Mouse (Mus musculus) layer of hippocampus, postnatal 10 days (tissue): ENCODE measurements around the gene Pip5k1c. TPM values are rescaled to one million over a fixed set of nuclear protein-coding genes. Genes with fewer than 3 reads are reported as not detected.
A peak's percentile ranks its signal among the peaks of the same experiment; 100 is the strongest.

Experiments
- DNase-seq, 2 experiments: peaks; one replicate each; pipeline ENCODE4 v3.0.0; 2021; ENCODE audit warnings: low spot score in 2 of 2
- total RNA-seq, 2 experiments: library from RNA; stranded (reverse); gene quantifications; 2 replicates each; pipeline ENCODE4 v1.2.3; 2021

Gene Pip5k1c
- total RNA-seq, 2 experiments from 2014 or later = 305 to 311 TPM

- no peak for DNase-seq
These were observed 51.8 kb downstream of the Pip5k1c start for GRCm38 (mm10) chr10:81344421-81345161.

GRCm38 (mm10) chr10:81345162-81345534, 52.4 kb downstream of the Pip5k1c start:
- no peak for DNase-seq

DNA sequence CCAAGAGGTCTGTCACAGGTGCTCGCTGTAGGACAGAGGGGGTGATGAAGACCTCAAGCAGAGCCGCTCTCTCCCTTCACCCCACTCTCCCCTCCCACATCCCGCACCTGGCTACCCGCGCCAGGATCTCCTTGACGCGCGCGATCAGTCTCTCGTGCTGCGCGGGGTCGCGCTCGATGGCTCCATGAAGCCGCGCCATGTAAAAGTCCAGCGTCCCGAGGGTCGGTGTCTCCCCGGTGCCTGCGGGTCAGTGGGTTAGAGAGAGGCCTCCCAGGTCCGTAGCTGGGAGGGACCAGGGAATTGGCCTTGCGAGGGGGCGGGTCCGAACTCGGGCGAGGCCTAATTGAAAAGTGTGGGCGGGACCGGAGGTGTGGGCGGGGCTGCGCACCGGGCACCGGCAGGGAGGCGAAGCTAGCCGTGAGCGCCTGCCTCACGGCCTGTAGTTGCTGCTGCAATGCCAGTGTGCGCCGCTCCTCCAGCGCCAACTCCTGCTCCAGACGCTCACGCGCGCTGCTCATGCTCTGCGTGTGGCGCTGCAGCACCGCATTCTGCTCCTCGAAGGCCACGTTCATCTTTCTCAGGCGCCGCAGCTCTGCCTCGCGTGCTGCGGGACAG, 53.8 kb downstream of the Pip5k1c start:
- DNase-seq = no peak

- no peak for DNase-seq
These were observed 56.4 kb downstream of the Pip5k1c start for GRCm38 (mm10) chr10:81349146-81349545.

GRCm38 (mm10) chr10:81349961-81350350, 57.2 kb downstream of the Pip5k1c start:
- no peak for DNase-seq

GRCm38 (mm10) chr10:81350351-81351063, 57.7 kb downstream of the Pip5k1c start, which contains the start of gene Hmg20b:
Gene Hmg20b (minus strand): TSS chr10:81350480.
- peak; percentile 99 to 100 for DNase-seq

DNA sequence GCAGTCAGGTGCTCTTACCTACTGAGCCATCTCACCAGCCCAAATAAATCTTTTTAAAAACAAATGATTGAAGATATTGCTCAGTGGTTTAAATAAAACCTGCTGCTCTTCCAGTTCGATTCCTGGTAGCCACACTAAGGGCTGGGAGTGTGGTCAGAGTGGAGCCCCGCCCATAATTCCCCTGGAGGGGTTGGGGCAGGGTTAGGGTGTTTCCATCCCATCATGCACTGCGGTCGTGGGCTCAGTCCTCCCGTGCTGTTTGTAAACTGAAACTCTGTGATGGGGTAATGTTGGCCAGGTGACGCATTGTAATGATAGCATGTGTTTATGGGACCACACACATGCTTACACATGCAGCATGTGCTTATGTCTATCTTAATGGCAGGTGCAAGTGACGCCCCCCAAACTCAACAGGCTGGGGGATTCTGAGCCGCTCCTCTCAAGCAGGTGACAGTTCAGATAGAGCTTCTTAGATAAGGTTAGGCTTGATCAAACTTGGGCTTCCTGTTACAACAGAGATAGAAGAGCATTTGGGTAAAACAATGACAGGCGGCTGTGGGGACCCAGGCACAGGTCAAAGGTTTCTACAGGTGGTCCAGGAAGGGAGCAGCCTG, 59.0 kb downstream of the Pip5k1c start:
- no peak for DNase-seq

DNA sequence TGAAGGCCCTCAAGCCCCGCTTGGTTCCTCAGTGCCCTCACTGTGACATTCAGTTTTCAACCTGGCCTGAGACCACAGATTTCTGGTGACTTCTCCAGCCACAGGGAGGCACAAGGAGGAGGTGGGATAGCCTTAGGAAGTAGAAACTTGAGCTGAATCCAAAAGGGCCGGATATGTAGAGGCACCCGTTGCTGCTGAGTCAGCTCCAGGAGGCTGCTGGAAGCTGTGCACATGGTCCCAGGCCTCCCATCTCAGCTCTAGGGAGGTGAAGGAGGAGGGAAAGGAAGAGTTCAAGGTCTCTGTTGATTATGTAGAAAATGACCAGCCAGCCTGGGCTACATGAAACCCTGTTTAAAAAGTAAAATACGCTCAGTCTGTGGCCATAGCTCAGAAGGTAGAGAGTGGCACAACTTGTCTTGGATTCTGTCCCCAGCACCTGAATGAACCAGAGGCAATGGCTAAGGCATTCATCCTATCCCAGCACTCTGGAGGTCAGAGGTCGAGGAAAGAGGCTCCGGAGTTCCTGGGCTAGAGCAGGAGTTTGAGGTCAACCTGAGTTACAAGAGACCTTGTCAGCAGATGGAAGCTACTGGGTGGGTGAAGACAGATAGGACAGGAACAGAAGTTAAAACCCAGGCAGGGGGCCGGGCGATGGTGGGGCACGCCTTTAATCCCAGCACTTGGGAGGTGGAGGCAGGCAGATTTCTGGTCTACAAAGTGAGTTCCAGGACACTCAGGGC, 62.1 kb downstream of the Pip5k1c start:
- DNase-seq = no peak

- no peak for DNase-seq
These were observed 62.8 kb downstream of the Pip5k1c start for GRCm38 (mm10) chr10:81355533-81355932.

DNA sequence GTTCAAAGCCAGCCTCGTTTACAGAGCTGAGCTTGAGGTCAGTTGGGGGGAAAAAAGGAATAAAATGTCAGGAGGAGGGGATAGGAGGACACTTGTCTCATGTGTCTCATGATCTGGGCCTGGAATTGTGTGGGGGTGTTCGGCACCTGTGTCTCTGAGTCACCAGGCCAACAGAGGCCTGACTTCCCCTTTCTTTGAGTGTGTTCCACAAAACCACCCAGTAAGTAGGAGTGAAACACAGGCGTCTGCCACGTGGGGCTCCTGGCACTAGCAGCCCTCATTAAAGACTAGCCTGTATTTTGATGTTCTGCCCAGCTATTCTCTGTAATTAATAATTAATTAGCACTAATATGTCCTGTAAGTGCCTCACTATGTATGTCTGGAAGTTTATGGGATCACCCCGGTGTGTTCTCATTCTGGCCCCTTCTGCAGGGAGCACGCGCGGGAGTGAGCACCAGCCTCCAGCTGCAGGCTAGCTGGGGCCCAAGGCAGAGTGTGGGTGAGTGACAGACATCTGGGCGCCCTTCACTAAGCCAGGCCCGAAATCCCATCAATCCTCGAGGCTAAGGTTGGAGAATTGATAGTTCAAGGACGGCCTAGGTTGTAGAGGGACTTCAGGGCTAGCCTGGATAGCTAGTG, 63.7 kb downstream of the Pip5k1c start:
- no peak for DNase-seq

DNA sequence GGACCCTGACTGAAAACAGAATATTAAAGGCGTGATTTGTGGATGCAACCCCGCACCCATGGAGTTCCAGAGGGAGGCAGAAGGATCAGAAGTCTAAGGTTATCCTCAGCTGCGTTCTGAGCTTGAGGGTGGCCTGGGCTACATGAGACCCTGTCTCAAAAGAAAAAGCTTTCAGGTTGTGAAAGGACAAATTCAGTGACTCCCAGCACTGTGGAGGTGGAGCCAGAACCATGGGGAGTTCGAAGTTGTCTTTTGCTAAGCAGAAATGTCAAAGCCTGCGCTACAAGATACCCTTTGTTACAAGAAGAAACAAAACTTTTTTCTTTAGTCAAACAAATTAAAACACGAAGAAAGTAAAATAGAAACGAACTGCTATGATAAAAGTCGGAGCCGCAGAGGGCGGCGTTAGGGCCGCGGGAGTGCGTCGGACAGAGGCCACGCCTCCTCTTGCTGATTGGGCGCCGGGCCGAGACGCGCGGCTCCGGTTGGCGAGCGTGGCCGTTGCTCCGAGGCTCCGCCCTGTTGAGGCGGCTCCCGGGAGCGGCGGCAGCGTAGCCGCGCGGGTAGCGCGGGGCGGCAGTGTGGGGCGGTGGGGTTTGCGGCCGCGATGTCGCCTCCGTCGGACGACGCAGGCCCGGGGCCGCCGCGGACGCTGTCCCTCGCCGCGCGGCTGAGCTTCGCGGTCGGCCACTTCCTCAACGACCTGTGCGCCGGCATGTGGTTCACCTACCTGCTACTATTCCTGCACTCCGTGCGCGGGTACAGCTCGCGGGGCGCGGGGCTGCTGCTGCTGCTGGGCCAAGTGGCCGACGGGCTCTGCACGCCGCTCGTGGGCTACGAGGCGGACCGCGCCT, 64.5 kb downstream of the Pip5k1c start, which contains the start of gene Mfsd12:
Mfsd12 (plus strand) TSS at position 501 of the 854 bp plus-strand sequence.
- peak; percentile 91 to 95 for DNase-seq

DNA sequence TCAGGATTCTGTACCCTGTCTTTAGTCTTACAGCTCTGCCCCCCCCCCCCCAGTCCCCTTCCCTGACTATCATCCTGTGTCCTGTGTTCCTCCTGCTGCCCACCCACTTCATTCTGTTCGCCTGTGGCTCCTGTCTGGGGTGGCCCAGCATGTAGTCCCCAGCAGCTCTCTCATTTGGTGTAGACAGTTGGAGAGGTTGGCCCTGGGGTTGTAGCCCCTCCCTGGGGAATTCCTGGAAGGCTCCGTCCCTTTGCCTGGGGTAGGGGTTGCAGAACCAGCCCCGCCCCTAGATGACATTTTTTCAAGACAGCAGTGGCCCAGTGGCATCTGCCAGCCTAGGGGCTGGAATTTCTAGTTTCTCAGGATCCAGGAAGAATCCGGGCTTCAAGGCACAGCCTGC, 65.4 kb downstream of the Pip5k1c start:
- no peak for DNase-seq

GRCm38 (mm10) chr10:81358841-81359240, 66.1 kb downstream of the Pip5k1c start:
- DNase-seq = no peak

GRCm38 (mm10) chr10:81360721-81361120, 68.0 kb downstream of the Pip5k1c start:
- no peak for DNase-seq

DNA sequence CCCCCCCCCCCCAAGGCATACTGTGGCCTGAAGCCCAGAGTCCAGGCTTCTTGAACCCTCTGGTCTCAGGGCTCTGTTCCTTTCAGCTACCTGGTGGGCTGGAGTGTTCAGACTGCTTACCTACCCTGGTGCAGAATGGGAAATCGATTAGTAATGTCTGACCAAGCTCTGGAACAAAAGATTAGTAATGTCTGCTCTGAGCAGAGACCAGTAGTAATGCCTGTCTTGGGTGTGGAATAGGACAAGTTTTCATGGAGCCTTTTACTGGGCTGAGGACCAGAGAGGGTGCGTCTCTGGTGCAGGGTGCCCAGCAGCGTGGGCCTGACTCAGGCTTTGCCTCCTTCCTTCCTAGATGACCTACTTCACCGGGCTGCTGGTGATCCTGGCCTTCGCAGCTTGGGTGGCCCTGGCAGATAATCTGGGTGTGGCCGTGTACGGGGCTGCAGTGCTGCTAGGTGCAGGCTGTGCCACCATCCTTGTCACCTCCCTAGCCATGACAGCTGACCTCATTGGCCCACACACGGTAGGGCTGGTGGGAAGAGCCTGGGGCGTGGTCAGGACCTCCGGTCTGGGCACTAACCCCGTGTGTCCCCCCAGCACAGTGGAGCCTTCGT, 69.7 kb downstream of the Pip5k1c start:
- DNase-seq = no peak

DNA sequence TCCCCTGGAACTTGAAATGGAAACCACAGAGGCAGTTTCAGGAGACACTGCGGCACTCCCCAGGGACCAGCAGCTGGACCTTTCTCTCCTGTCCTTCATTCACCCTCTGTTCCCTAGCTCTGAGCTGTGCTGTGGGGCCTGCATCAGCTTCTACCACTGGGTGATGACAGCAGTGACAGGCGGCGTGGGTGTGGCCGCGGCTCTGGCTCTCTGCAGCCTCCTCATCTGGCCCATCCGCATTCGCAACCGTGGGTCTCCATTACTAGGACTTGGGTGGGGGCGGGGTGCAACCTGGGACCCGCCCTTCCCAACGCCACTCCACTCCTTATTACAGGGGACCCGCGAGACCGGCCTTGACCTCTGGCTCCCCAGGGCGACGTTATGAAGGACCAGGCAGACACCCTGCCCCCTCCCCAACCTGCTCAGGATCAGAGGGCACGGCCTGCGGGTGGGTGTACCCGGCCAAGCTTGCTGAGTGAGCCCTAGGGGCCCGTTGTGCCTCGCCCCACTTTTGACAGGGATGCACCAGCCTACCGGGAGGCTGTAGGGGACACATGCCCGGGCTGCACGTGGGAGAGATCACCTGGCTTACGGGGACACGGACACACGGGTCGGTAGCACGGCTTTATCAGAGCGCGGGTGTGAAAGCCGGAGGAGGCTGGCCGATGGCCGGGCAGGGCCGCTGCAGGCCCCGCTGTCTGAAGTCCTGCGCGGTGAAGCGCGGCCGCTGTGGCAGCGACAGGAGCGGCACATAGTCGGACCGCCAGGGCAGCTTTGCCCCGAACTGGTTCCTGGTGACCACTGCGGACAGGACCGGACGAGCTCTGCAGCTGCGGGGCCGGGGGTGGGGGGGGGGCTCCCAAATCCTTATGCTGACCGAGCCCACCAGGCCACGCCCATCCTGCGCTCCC, 70.9 kb downstream of the Pip5k1c start:
- no peak for DNase-seq

- DNase-seq = no peak
These were observed 71.9 kb downstream of the Pip5k1c start for GRCm38 (mm10) chr10:81364666-81365065.

- DNase-seq = no peak
These were observed 72.3 kb downstream of the Pip5k1c start for GRCm38 (mm10) chr10:81365073-81365472.
